Mouse (Mus musculus) ES-E14 (cell line): ENCODE results near the gene Lrrc46. TPM values are rescaled to one million over a fixed set of nuclear protein-coding genes. Genes with fewer than 3 reads are reported as not detected.

Experiments
- DNase-seq: peaks from one replicate; pipeline ENCODE4 v3.0.0-alpha.2; 2013; ENCODE audit warnings: low read depth, low spot score
- H3K27ac ChIP-seq: 2 replicates; pipeline ENCODE4 v1.5.1; 2012; ENCODE audit warnings: low read depth, mild to moderate bottlenecking, low read length, moderate library complexity, mixed read lengths; ENCODE audit not compliant: poor library complexity, insufficient read depth, severe bottlenecking
- H3K36me3 ChIP-seq: 2 replicates; pipeline ENCODE4 v1.6.1; 2012; ENCODE audit warnings: mild to moderate bottlenecking, low read length, moderate library complexity, mixed read lengths; ENCODE audit not compliant: control insufficient read depth, poor library complexity, insufficient read depth, severe bottlenecking
- H3K4me1 ChIP-seq, 2 experiments: fragments of 150-350 bp in 1 of 2; sonication (generic) in 1 of 2; 2 replicates each; pipeline ENCODE4 v1.6.1; 2012; ENCODE audit warnings: low read length in 2 of 2, mild to moderate bottlenecking in 1 of 2, mixed read lengths in 1 of 2; ENCODE audit not compliant: control insufficient read depth in 2 of 2, insufficient read depth in 2 of 2, poor library complexity in 1 of 2
- H3K4me3 ChIP-seq, 2 experiments: fragments of 150-350 bp in 1 of 2; sonication (generic) in 1 of 2; 2 replicates each; pipeline ENCODE4 v1.5.1; 2012; ENCODE audit warnings: low read length in 2 of 2, low read depth in 1 of 2, mild to moderate bottlenecking in 1 of 2, mixed read lengths in 1 of 2; ENCODE audit not compliant: insufficient read depth in 1 of 2, poor library complexity in 1 of 2, severe bottlenecking in 1 of 2
- H3K9ac ChIP-seq: 2 replicates; pipeline ENCODE4 v1.6.1; 2012; ENCODE audit warnings: low read depth, mild to moderate bottlenecking, low read length, mixed read lengths; ENCODE audit not compliant: poor library complexity, insufficient read depth, severe bottlenecking
- H3K9me3 ChIP-seq: fragments of 150-350 bp; sonication (generic); 2 replicates; pipeline ENCODE4 v1.6.1; 2012; ENCODE audit warnings: low read depth, mild to moderate bottlenecking, low read length; ENCODE audit not compliant: control insufficient read depth, insufficient read depth
- CHD2 ChIP-seq: IDR thresholded peaks from 2 replicates; pipeline ENCODE4 v1.6.1; 2014; ENCODE audit warnings: mild to moderate bottlenecking, low read depth, low read length, inconsistent platforms
- HCFC1 ChIP-seq: IDR thresholded peaks from 2 replicates; pipeline ENCODE4 v1.6.1; 2012; ENCODE audit warnings: low read length, inconsistent platforms, borderline replicate concordance; ENCODE audit not compliant: insufficient read depth
- MAFK ChIP-seq: IDR thresholded peaks from 2 replicates; pipeline ENCODE4 v1.6.1; 2014; ENCODE audit warnings: mild to moderate bottlenecking, low read depth, low read length, inconsistent platforms; ENCODE audit not compliant: insufficient read depth
- ZC3H11A ChIP-seq: IDR thresholded peaks from 2 replicates; pipeline ENCODE4 v1.6.1; 2012; ENCODE audit warnings: low read depth, mild to moderate bottlenecking, inconsistent platforms, low read length, borderline replicate concordance
- ZNF384 ChIP-seq: IDR thresholded peaks from 2 replicates; pipeline ENCODE4 v1.6.1; 2012; ENCODE audit warnings: low read depth, low read length, inconsistent platforms
- in situ Hi-C, 2 experiments: fragments of 600-800 bp; cut with MboI; formaldehyde crosslinking; loops; one replicate each; pipeline ENCODE4 v1.15.1; 2025; ENCODE audit warnings: low sequenced_read_pairs in 2 of 2, inconsistent platforms in 1 of 2; ENCODE audit not compliant: unreplicated experiment in 2 of 2
- total RNA-seq: library from RNA; depleted of rRNA; stranded (reverse); fragments of 300-350 nt; gene quantifications from 2 replicates; pipeline ENCODE4 v1.2.3, GENCODE M21; 2012

Gene Lrrc46
- total RNA-seq, 1 experiment: 0.54 TPM

- Histone ChIP-seq H3K27ac (no peak overlapping the region), H3K36me3 (peaks cover 8% of the 10 kb centered on the region; the same call in 1 of the 2 replicates), H3K9me3 (no peaks in the 10 kb centered on the region), H3K4me1 (peaks cover 0 to 9% of the 10 kb centered on the region in 2 experiments; a peak in 1 of 4 replicates), H3K4me3 (no peak overlapping the region), H3K9ac (no peak overlapping the region)
- no peak for DNase-seq
- TF ChIP-seq MAFK (no peak), ZNF384 (no peak), HCFC1 (no peak), ZC3H11A (no peak), CHD2 (no peak)
- in situ Hi-C loops: no loop called here
These were observed 29.9 kb upstream of the Lrrc46 start for GRCm38 (mm10) chr11:97071129-97071528.

- Histone ChIP-seq H3K9me3 (no peaks in the 10 kb centered on the region), H3K4me3 (no peak overlapping the region), H3K4me1 (peaks cover 0 to 17% of the 10 kb centered on the region in 2 experiments; a peak in 1 of 4 replicates), H3K27ac (no peak overlapping the region), H3K36me3 (peaks cover 8% of the 10 kb centered on the region; the same call in 1 of the 2 replicates), H3K9ac (no peak overlapping the region)
- no peak for TF ChIP-seq HCFC1
- TF ChIP-seq ZNF384: no peak
- no peak for DNase-seq
- in situ Hi-C loops: no loop called here
These were observed 28.6 kb upstream of the Lrrc46 start for GRCm38 (mm10) chr11:97069770-97070169.

- Histone ChIP-seq H3K36me3 (peaks cover 8% of the 10 kb centered on the region; the same call in 1 of the 2 replicates), H3K27ac (no peak overlapping the region), H3K4me3 (no peak overlapping the region), H3K9me3 (no peaks in the 10 kb centered on the region), H3K4me1 (peaks cover 0 to 17% of the 10 kb centered on the region in 2 experiments; a peak in 1 of 4 replicates), H3K9ac (no peak overlapping the region)
- DNase-seq: no peak
- in situ Hi-C loops: no loop called here
- no peak for TF ChIP-seq HCFC1
- no peak for TF ChIP-seq ZNF384
- no peak for TF ChIP-seq MAFK
- no peak for TF ChIP-seq ZC3H11A
- TF ChIP-seq CHD2: no peak
These were observed 28.1 kb upstream of the Lrrc46 start for GRCm38 (mm10) chr11:97069333-97069732.

- Histone ChIP-seq H3K9ac (peak overlapping the region; percentile 48), H3K4me3 (peak overlapping the region; percentile 63 to 64), H3K36me3 (peaks cover 8% of the 10 kb centered on the region; the same call in 1 of the 2 replicates), H3K4me1 (peaks cover 0 to 17% of the 10 kb centered on the region in 2 experiments; a peak in 1 of 4 replicates), H3K27ac (no peak overlapping the region), H3K9me3 (no peaks in the 10 kb centered on the region)
- in situ Hi-C loops: no loop called here
- DNase-seq: peak; percentile 88
- TF ChIP-seq MAFK: no peak
- no peak for TF ChIP-seq ZNF384
- no peak for TF ChIP-seq CHD2
- no peak for TF ChIP-seq ZC3H11A
- 0 out of 2 replicates have a peak, but pooled peaks have one; percentile 42 for TF ChIP-seq HCFC1
These were observed 25.6 kb upstream of the Lrrc46 start for GRCm38 (mm10) chr11:97066656-97067360.
